Mouse (Mus musculus) C2C12 (cell line): ENCODE results near the gene Rufy2.
A peak's percentile ranks its signal among the peaks of the same experiment; 100 is the strongest.

Experiments
- CEBPB ChIP-seq: IDR thresholded peaks from one replicate; pipeline ENCODE4 v1.6.1; 2011; ENCODE audit warnings: low read depth, mild to moderate bottlenecking, control low read depth, moderate library complexity
- USF1 ChIP-seq: IDR thresholded peaks from one replicate; pipeline ENCODE4 v1.6.1; 2011; ENCODE audit warnings: low read depth, mild to moderate bottlenecking, control low read depth, moderate library complexity

GRCm38 (mm10) chr10:63023749-63024579 is 43.9 kb downstream of the Rufy2 start, which contains the start of the genes Hnrnph3 and Pbld2:
- peak; percentile 87 for TF ChIP-seq USF1
- peak; percentile 86 for TF ChIP-seq CEBPB
